Mouse (Mus musculus) stomach, postnatal 0 days (tissue): ENCODE results near the gene Zfp94. TPM values are rescaled to one million over a fixed set of nuclear protein-coding genes. Genes with fewer than 3 reads are reported as not detected.

Source experiments
- ATAC-seq: fragments of 200-750 bp; cut with Nextera tagmentation; 2 replicates; pipeline ENCODE4 v1.8.0; 2017; ENCODE audit not compliant: low FRiP score, low TSS enrichment
- DNase-seq: peaks from one replicate; pipeline ENCODE4 v3.0.0-alpha.2; 2016; ENCODE audit warnings: low spot score
- H3K27ac ChIP-seq: fragments of 300-500 bp; sonication (generic); replicated peaks from 2 replicates; pipeline ENCODE4 v1.5.1; 2014; ENCODE audit warnings: mild to moderate bottlenecking, control low read depth
- H3K27me3 ChIP-seq: fragments of 300-500 bp; sonication (generic); 2 replicates; pipeline ENCODE4 v1.6.1; 2014; ENCODE audit warnings: low read length; ENCODE audit not compliant: control insufficient read depth, insufficient read depth
- H3K36me3 ChIP-seq: fragments of 300-500 bp; sonication (generic); 2 replicates; pipeline ENCODE4 v1.6.1; 2014; ENCODE audit warnings: low read length, mixed read lengths; ENCODE audit not compliant: control insufficient read depth, insufficient read depth
- H3K4me1 ChIP-seq: fragments of 300-500 bp; sonication (generic); replicated peaks from 2 replicates; pipeline ENCODE4 v1.6.1; 2014; ENCODE audit warnings: antibody characterized with exemption; ENCODE audit not compliant: control insufficient read depth, insufficient read depth
- H3K4me2 ChIP-seq: fragments of 300-500 bp; sonication (generic); replicated peaks from 2 replicates; pipeline ENCODE4 v1.6.1; 2014; ENCODE audit warnings: low read depth, mild to moderate bottlenecking, control low read depth, moderate library complexity
- H3K4me3 ChIP-seq: fragments of 300-500 bp; sonication (generic); 2 replicates; pipeline ENCODE4 v1.5.1; 2014; ENCODE audit warnings: low read depth, low read length, control low read depth
- H3K9ac ChIP-seq: fragments of 300-500 bp; sonication (generic); 2 replicates; pipeline ENCODE4 v1.6.1; 2014; ENCODE audit warnings: mild to moderate bottlenecking, low read length, control low read depth, mixed read lengths
- H3K9me3 ChIP-seq: fragments of 300-500 bp; sonication (generic); 2 replicates; pipeline ENCODE4 v1.6.1; 2016; ENCODE audit warnings: low read length; ENCODE audit not compliant: control insufficient read depth
- CTCF ChIP-seq: IDR thresholded peaks from 2 replicates; pipeline ENCODE4 v1.5.1; 2016; ENCODE audit warnings: antibody characterized with exemption, low read depth, mild to moderate bottlenecking, moderate library complexity
- EP300 ChIP-seq: optimal IDR thresholded peaks from 2 replicates; pipeline ENCODE3; 2016; ENCODE audit warnings: antibody characterized with exemption
- WGBS: fragments of 180-500 bp; shearing (Covaris S2); extraction: QIAGEN DNeasy Blood & Tissue Kit; methylation state at CpG from one replicate; pipeline ENCODE4 v1.1.7; 2014; 5-methylcytosine and 5-hydroxymethylcytosine counted together
- polyA plus RNA-seq: library from polyadenylated mRNA; unstranded; fragments of >200 nt; fragmentation: Nextera tagmentation; extraction: Ambion mirVana; gene quantifications from 2 replicates; pipeline ENCODE4 v1.2.1, GENCODE M21; 2015

The Zfp94 gene
- polyA plus RNA-seq, 1 experiment from 2014 or later: 5.5 TPM

GRCm38 (mm10) chr7:24295376-24295775 is 21.1 kb downstream of the Zfp94 start:
- Histone ChIP-seq H3K36me3 (peaks cover 28% of the 10 kb centered on the region), H3K9me3 (no peaks in the 10 kb centered on the region), H3K27me3 (no peaks in the 10 kb centered on the region), H3K4me1 (no peaks in the 10 kb centered on the region), H3K9ac (no peak overlapping the region), H3K27ac (no peak overlapping the region), H3K4me2 (no peak overlapping the region), H3K4me3 (no peak overlapping the region)
- ATAC-seq (no peak), DNase-seq (no peak)
- TF ChIP-seq EP300: no peak
- 96% methylated on average over 7 of the region's 7 CpGs for WGBS

- H3K27me3 ChIP-seq: no peaks in the 10 kb centered on the region
- H3K4me1 ChIP-seq: no peaks in the 10 kb centered on the region
- no peak overlapping the region for H3K4me3 ChIP-seq
- TF ChIP-seq CTCF (no peak), EP300 (no peak)
- no peak overlapping the region for H3K4me2 ChIP-seq
- WGBS: 95% methylated on average over 4 of the region's 4 CpGs
- H3K9ac ChIP-seq: no peak overlapping the region
- no peak for ATAC-seq
- H3K9me3 ChIP-seq: no peaks in the 10 kb centered on the region
- peaks cover 30% of the 10 kb centered on the region for H3K36me3 ChIP-seq
- H3K27ac ChIP-seq: no peak overlapping the region
- no peak for DNase-seq
Observed at GRCm38 (mm10) chr7:24294763-24295162, 21.7 kb downstream of the Zfp94 start.

GRCm38 (mm10) chr7:24293061-24293851 is 23.2 kb downstream of the Zfp94 start:
- WGBS: 70% methylated on average over 12 of the region's 12 CpGs

GRCm38 (mm10) chr7:24291387-24292090 is 24.9 kb downstream of the Zfp94 start:
- TF ChIP-seq EP300: no peak
- no peak for TF ChIP-seq CTCF
- Histone ChIP-seq H3K4me3 (no peak overlapping the region), H3K4me2 (no peak overlapping the region), H3K9ac (no peak overlapping the region), H3K9me3 (no peaks in the 10 kb centered on the region), H3K27ac (no peak overlapping the region), H3K36me3 (peaks cover 30% of the 10 kb centered on the region), H3K27me3 (no peaks in the 10 kb centered on the region), H3K4me1 (no peaks in the 10 kb centered on the region)
- 89% methylated on average over 27 of the region's 27 CpGs for WGBS
- ATAC-seq (no peak), DNase-seq (no peak)

More at GRCm38 (mm10) chr7:24293061-24293851, 23.2 kb downstream of the Zfp94 start:
- Histone ChIP-seq H3K4me3 (no peak overlapping the region), H3K36me3 (peaks cover 30% of the 10 kb centered on the region), H3K27ac (no peak overlapping the region), H3K4me2 (no peak overlapping the region), H3K27me3 (no peaks in the 10 kb centered on the region), H3K9ac (no peak overlapping the region), H3K4me1 (no peaks in the 10 kb centered on the region), H3K9me3 (no peaks in the 10 kb centered on the region)
- peak; percentile 53 for DNase-seq
- no peak for TF ChIP-seq EP300
- TF ChIP-seq CTCF: no peak
- ATAC-seq: peak; percentile 60

- WGBS: 93% methylated on average over 4 of the region's 4 CpGs
- ATAC-seq (no peak), DNase-seq (no peak)
- Histone ChIP-seq H3K4me2 (no peak overlapping the region), H3K9ac (no peak overlapping the region), H3K4me1 (no peaks in the 10 kb centered on the region), H3K27me3 (no peaks in the 10 kb centered on the region), H3K36me3 (peaks cover 22% of the 10 kb centered on the region), H3K9me3 (no peaks in the 10 kb centered on the region), H3K4me3 (no peak overlapping the region), H3K27ac (no peak overlapping the region)
- no peak for TF ChIP-seq EP300
- TF ChIP-seq CTCF: no peak
Observed at GRCm38 (mm10) chr7:24290106-24290693, 26.3 kb downstream of the Zfp94 start.

GRCm38 (mm10) chr7:24288512-24288911 is 28.0 kb downstream of the Zfp94 start:
- ATAC-seq (no peak), DNase-seq (no peak)
- peaks cover 17% of the 10 kb centered on the region for H3K36me3 ChIP-seq
- no peak overlapping the region for H3K4me3 ChIP-seq
- H3K9me3 ChIP-seq: no peaks in the 10 kb centered on the region
- H3K27me3 ChIP-seq: no peaks in the 10 kb centered on the region
- WGBS: 85% methylated on average over 6 of the region's 6 CpGs
- no peak overlapping the region for H3K4me2 ChIP-seq
- H3K27ac ChIP-seq: no peak overlapping the region
- no peaks in the 10 kb centered on the region for H3K4me1 ChIP-seq
- TF ChIP-seq CTCF (no peak), EP300 (no peak)
- H3K9ac ChIP-seq: no peak overlapping the region
